Mouse (Mus musculus): ENCODE measurements around the gene Gm48552. TPM values are rescaled to one million over a fixed set of nuclear protein-coding genes. Genes with fewer than 3 reads are reported as not detected.

Gene Gm48552
- polyA plus RNA-seq, 1 experiment from 2014 or later, result 0.31 TPM

DNA sequence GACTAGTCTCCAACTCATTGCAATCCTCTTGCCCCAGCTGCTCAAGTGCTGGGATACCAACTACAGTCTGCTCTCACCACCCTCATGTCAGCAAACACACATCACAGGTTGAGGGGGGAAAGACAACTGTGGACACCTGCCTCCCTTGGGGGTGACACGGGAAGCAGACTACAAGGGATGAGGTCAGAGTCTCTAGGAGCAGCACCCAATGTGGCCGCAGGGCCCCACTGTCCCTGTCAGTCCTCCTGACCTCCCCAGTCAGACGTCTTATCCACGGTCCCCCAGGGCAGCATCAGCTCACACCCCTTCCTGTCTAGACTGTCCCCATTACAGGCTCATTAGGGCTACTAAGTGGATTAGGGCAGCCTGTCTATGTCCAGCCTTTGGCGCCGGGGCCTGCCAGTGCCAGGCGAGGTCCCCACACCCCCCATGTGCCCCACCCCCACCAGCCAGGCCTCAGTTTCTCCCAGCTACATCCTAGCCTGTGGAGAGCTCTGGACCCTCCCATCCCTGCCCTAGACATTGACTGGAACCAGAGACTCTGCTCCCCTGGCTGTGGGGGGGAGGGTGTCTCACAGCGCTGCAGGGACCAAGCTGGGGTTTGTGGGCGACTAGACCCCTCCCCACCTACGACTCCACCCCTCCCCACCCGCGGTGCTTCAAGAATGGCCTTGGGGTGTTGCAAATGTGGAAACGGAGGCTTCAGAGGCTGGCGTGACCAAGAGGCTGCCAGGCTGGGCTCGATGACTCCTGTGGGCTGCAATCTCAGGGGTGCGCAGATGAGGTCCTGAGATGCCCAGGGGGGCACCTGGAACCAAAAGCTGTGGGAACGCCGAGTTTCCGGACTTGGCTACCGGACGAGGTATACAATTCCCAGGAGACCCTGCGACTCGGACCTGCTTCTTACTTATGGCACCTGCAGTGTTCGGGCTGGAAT is 18.0 kb downstream of the Gm48552 start:
- TF ChIP-seq CTCF (IDR thresholded peaks at IDR 0.05; ENCODE audit: low read depth), result no peak
- Histone ChIP-seq H3K27ac (ENCODE audit: low read depth, low read length) (no peak overlapping the region), H3K4me1 (replicated peaks; ENCODE audit: control insufficient read depth, insufficient read depth, low read length) (peaks cover 23% of the 10 kb centered on the region), H3K9me3 (ENCODE audit: control insufficient read depth) (no peaks in the 10 kb centered on the region), H3K9ac (ENCODE audit: low read depth, low read length) (0 out of 2 replicates have a peak overlapping the region, but pooled peaks have one; percentile 31), H3K4me2 (replicated peaks; ENCODE audit: low read depth) (peak overlapping the region; percentile 43), H3K36me3 (ENCODE audit: control insufficient read depth, insufficient read depth) (peaks cover 28% of the 10 kb centered on the region), H3K27me3 (replicated peaks; ENCODE audit: control insufficient read depth, insufficient read depth, low read length) (peaks cover 14% of the 10 kb centered on the region; the same call in 1 of the 2 replicates), H3K4me3 (ENCODE audit: low read depth, low read length) (no peak overlapping the region)
- ATAC-seq, result no peak
- 52% methylated on average over 24 of the region's 24 CpGs for WGBS

DNA sequence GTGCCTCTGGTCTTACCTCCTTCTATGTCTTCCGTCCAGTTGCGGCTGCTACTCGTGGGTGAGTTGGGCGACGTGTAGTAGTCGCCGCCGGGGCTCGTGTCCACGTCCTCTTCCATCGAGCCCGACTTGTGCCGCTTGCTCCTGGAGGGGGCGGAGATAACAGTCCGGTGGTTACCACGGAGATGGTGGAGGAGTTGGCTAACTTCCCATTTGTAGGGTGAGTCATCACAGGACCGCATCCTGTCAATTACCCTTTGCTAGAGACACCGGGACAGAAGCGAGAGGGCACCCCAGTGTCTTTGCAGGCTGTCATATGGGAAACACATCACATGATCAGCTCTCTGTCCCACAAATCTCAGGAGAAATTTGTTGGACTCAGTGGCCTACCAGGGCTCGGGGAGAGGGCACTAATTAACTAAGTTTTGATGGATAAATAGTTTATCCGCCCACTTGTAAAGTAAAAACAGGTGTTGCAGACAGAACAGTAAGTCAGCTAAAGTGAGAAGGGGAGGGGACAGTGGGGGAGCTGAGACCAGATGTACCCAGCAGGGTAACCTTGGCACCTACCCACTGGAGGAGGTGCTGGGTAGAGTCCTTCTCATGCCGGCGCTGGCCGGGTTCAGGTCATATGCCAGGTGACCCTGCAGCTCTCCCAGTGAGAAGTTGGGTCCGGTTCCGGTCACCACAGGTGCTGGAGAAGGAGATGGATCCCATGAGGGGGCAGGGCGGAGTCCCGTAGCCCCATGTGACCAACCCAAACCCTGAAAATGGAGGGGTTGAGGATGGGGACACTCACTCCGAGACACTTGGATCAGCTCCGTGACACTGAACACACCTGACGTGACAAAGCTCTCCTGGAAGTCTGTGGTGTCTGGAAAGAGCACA is 19.0 kb downstream of the Gm48552 start:
- Histone ChIP-seq H3K27me3 (replicated peaks; ENCODE audit: control insufficient read depth, insufficient read depth, low read length) (peaks cover 14% of the 10 kb centered on the region; the same call in 1 of the 2 replicates), H3K9me3 (ENCODE audit: control insufficient read depth) (no peaks in the 10 kb centered on the region), H3K4me2 (replicated peaks; ENCODE audit: low read depth) (peak overlapping the region; percentile 43), H3K36me3 (ENCODE audit: control insufficient read depth, insufficient read depth) (peaks cover 28% of the 10 kb centered on the region), H3K27ac (ENCODE audit: low read depth, low read length) (no peak overlapping the region), H3K9ac (ENCODE audit: low read depth, low read length) (peak overlapping the region; percentile 18; the same call in 1 of the 2 replicates), H3K4me3 (ENCODE audit: low read depth, low read length) (no peak overlapping the region), H3K4me1 (replicated peaks; ENCODE audit: control insufficient read depth, insufficient read depth, low read length) (peaks cover 19% of the 10 kb centered on the region)
- TF ChIP-seq CTCF (IDR thresholded peaks at IDR 0.05; ENCODE audit: low read depth), result peak; percentile 25; the same call in 1 of the 2 replicates
- 27% methylated on average over 31 of the region's 31 CpGs for whole genome bisulfite sequencing
- peak; percentile 22; the same call in 1 of the 2 replicates for ATAC-seq

DNA sequence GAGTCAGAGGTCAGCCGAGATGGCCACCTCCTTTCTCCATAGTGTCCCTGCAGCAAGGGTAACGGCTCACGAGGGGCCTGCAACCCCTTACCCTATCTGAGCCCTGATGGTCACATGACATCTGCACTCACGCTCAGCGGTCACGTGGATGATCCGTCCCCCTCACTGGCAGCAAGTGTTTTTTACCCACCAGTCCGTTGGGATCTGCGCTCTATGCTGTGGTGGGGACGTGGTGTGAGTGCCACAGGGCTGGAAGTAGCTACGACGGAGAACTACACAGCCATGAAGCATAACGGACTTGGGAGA is 19.6 kb downstream of the Gm48552 start:
- Histone ChIP-seq H3K4me3 (ENCODE audit: low read depth, low read length) (no peak overlapping the region), H3K27ac (ENCODE audit: low read depth, low read length) (0 out of 2 replicates have a peak overlapping the region, but pooled peaks have one; percentile 7), H3K36me3 (ENCODE audit: control insufficient read depth, insufficient read depth) (peaks cover 28% of the 10 kb centered on the region), H3K27me3 (replicated peaks; ENCODE audit: control insufficient read depth, insufficient read depth, low read length) (peaks cover 14% of the 10 kb centered on the region; the same call in 1 of the 2 replicates), H3K9ac (ENCODE audit: low read depth, low read length) (peak overlapping the region; percentile 18; the same call in 1 of the 2 replicates), H3K4me1 (replicated peaks; ENCODE audit: control insufficient read depth, insufficient read depth, low read length) (peaks cover 19% of the 10 kb centered on the region), H3K9me3 (ENCODE audit: control insufficient read depth) (no peaks in the 10 kb centered on the region), H3K4me2 (replicated peaks; ENCODE audit: low read depth) (0 out of 2 replicates have a peak overlapping the region, but pooled peaks have one; percentile 24)
- 58% methylated on average over 13 of the region's 13 CpGs for WGBS
- no peak for TF ChIP-seq CTCF (IDR thresholded peaks at IDR 0.05; ENCODE audit: low read depth)
- ATAC-seq, result peak; percentile 2

GRCm38 (mm10) chr10:81408871-81409291 is 20.1 kb downstream of the Gm48552 start:
- peak; percentile 98 for TF ChIP-seq CTCF (IDR thresholded peaks at IDR 0.05; ENCODE audit: low read depth)
- WGBS, result 21% methylated on average over 9 of the region's 9 CpGs
- peaks cover 28% of the 10 kb centered on the region for H3K36me3 ChIP-seq (ENCODE audit: control insufficient read depth, insufficient read depth)
- peaks cover 10% of the 10 kb centered on the region; the same call in 1 of the 2 replicates for H3K27me3 ChIP-seq (replicated peaks; ENCODE audit: control insufficient read depth, insufficient read depth, low read length)
- H3K4me3 ChIP-seq (ENCODE audit: low read depth, low read length), result no peak overlapping the region
- H3K27ac ChIP-seq (ENCODE audit: low read depth, low read length), result 0 out of 2 replicates have a peak overlapping the region, but pooled peaks have one; percentile 7
- peaks cover 19% of the 10 kb centered on the region for H3K4me1 ChIP-seq (replicated peaks; ENCODE audit: control insufficient read depth, insufficient read depth, low read length)
- H3K9ac ChIP-seq (ENCODE audit: low read depth, low read length), result no peak overlapping the region
- ATAC-seq, result peak; percentile 76
- peak overlapping the region; percentile 24; the same call in 1 of the 2 replicates for H3K4me2 ChIP-seq (replicated peaks; ENCODE audit: low read depth)
- H3K9me3 ChIP-seq (ENCODE audit: control insufficient read depth), result no peaks in the 10 kb centered on the region

DNA sequence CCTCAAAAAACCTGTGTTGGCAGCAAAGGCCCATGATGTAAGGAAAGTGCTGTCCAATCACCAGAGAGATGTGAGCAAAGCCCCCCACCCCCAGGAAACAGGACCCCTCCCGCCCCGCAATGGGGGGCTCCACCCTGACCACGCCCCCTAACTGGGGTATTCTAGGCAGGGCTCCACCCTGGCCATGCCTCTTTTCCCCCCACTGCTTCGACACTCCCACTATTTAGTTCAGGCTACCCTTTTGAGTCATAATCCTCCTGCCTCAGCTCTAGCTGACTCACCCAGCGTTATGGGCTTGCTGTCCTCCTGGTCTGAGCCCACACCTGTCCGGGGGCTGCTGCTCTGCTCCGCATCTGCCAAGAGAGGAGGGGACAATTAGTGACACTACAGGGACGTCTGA is 20.5 kb downstream of the Gm48552 start:
- Histone ChIP-seq H3K27ac (ENCODE audit: low read depth, low read length) (no peak overlapping the region), H3K4me1 (replicated peaks; ENCODE audit: control insufficient read depth, insufficient read depth, low read length) (peaks cover 22% of the 10 kb centered on the region), H3K4me3 (ENCODE audit: low read depth, low read length) (no peak overlapping the region), H3K9me3 (ENCODE audit: control insufficient read depth) (no peaks in the 10 kb centered on the region), H3K27me3 (replicated peaks; ENCODE audit: control insufficient read depth, insufficient read depth, low read length) (peaks cover 10% of the 10 kb centered on the region; the same call in 1 of the 2 replicates), H3K36me3 (ENCODE audit: control insufficient read depth, insufficient read depth) (peaks cover 28% of the 10 kb centered on the region), H3K9ac (ENCODE audit: low read depth, low read length) (no peak overlapping the region), H3K4me2 (replicated peaks; ENCODE audit: low read depth) (peak overlapping the region; percentile 24; the same call in 1 of the 2 replicates)
- ATAC-seq, result no peak
- TF ChIP-seq CTCF (IDR thresholded peaks at IDR 0.05; ENCODE audit: low read depth), result no peak
- 35% methylated on average over 8 of the region's 8 CpGs for WGBS

All from intestine, postnatal 0 days (tissue).